Mouse (Mus musculus) limb, embryonic 11.5 days (tissue): ENCODE data around the gene Ctnnd2. TPM values are rescaled to one million over a fixed set of nuclear protein-coding genes. Genes with fewer than 3 reads are reported as not detected.

Experiments
- ATAC-seq: fragments of 200-750 bp; cut with Nextera tagmentation; 2 replicates; pipeline ENCODE4 v1.8.0; 2017; ENCODE audit warnings: low read depth; ENCODE audit not compliant: insufficient number of reproducible peaks, low FRiP score, low TSS enrichment
- DNase-seq: peaks from one replicate; pipeline ENCODE4 v3.0.0-alpha.2; 2015; ENCODE audit warnings: low spot score
- H3K27ac ChIP-seq: fragments of 300-500 bp; sonication (generic); replicated peaks from 2 replicates; pipeline ENCODE4 v1.5.1; 2014; ENCODE audit warnings: low read depth, mild to moderate bottlenecking, low read length
- H3K27me3 ChIP-seq: fragments of 300-500 bp; sonication (generic); 2 replicates; pipeline ENCODE4 v1.6.1; 2014; ENCODE audit warnings: mild to moderate bottlenecking, low read length, mixed read lengths; ENCODE audit not compliant: control insufficient read depth, insufficient read depth
- H3K36me3 ChIP-seq: fragments of 300-500 bp; sonication (generic); 2 replicates; pipeline ENCODE4 v1.6.1; 2014; ENCODE audit warnings: mild to moderate bottlenecking, low read length, moderate library complexity, mixed read lengths; ENCODE audit not compliant: control insufficient read depth, insufficient read depth
- H3K4me1 ChIP-seq: fragments of 300-500 bp; sonication (generic); 2 replicates; pipeline ENCODE4 v1.6.1; 2014; ENCODE audit warnings: low read length, mixed read lengths; ENCODE audit not compliant: control insufficient read depth, insufficient read depth
- H3K4me2 ChIP-seq: fragments of 300-500 bp; sonication (generic); 2 replicates; pipeline ENCODE4 v1.6.1; 2014; ENCODE audit warnings: low read depth, mild to moderate bottlenecking, moderate library complexity; ENCODE audit not compliant: severe bottlenecking
- H3K4me3 ChIP-seq: fragments of 300-500 bp; sonication (generic); 2 replicates; pipeline ENCODE4 v1.5.1; 2014; ENCODE audit warnings: low read depth, low read length
- H3K9ac ChIP-seq: fragments of 300-500 bp; sonication (generic); 2 replicates; pipeline ENCODE4 v1.6.1; 2014; ENCODE audit warnings: mild to moderate bottlenecking, low read length
- H3K9me3 ChIP-seq: fragments of 300-500 bp; sonication (generic); 2 replicates; pipeline ENCODE4 v1.6.1; 2016; ENCODE audit warnings: low read length; ENCODE audit not compliant: control insufficient read depth
- WGBS: fragments of 180-500 bp; shearing (Covaris S2); extraction: QIAGEN DNeasy Blood & Tissue Kit; methylation state at CpG from one replicate; pipeline ENCODE4 v1.1.7; 2014; 5-methylcytosine and 5-hydroxymethylcytosine counted together
- polyA plus RNA-seq: library from polyadenylated mRNA; unstranded; fragments of >200 nt; fragmentation: Nextera tagmentation; extraction: Ambion mirVana; gene quantifications from 2 replicates; pipeline ENCODE4 v1.2.1, GENCODE M21; 2014

Gene Ctnnd2
- polyA plus RNA-seq, 1 experiment from 2014 or later = 2.5 TPM

GRCm38 (mm10) chr15:30964865-30965679 is 792.7 kb downstream of the Ctnnd2 start:
- ATAC-seq (no peak), DNase-seq (no peak)
- Histone ChIP-seq H3K4me1 (0 out of 2 replicates have a peak, but pooled peaks cover 5% of the 10 kb centered on the region), H3K27ac (no peak overlapping the region), H3K36me3 (no peaks in the 10 kb centered on the region), H3K27me3 (no peaks in the 10 kb centered on the region), H3K9ac (no peak overlapping the region), H3K4me3 (no peak overlapping the region), H3K9me3 (no peaks in the 10 kb centered on the region), H3K4me2 (no peak overlapping the region)
- WGBS = 48% methylated on average over 4 of the region's 4 CpGs

- no peak overlapping the region for H3K4me2 ChIP-seq
- H3K9ac ChIP-seq = no peak overlapping the region
- ATAC-seq (no peak), DNase-seq (no peak)
- 0 out of 2 replicates have a peak, but pooled peaks cover 5% of the 10 kb centered on the region for H3K4me1 ChIP-seq
- no peaks in the 10 kb centered on the region for H3K9me3 ChIP-seq
- no peak overlapping the region for H3K27ac ChIP-seq
- no peaks in the 10 kb centered on the region for H3K36me3 ChIP-seq
- no peaks in the 10 kb centered on the region for H3K27me3 ChIP-seq
- no peak overlapping the region for H3K4me3 ChIP-seq
- 94% methylated on average over 7 of the region's 7 CpGs for WGBS
These were observed 794.4 kb downstream of the Ctnnd2 start for GRCm38 (mm10) chr15:30966826-30967225.

- Histone ChIP-seq H3K4me3 (no peak overlapping the region), H3K9me3 (no peaks in the 10 kb centered on the region), H3K27me3 (no peaks in the 10 kb centered on the region), H3K36me3 (no peaks in the 10 kb centered on the region), H3K27ac (no peak overlapping the region), H3K9ac (no peak overlapping the region), H3K4me2 (no peak overlapping the region), H3K4me1 (no peaks in the 10 kb centered on the region)
- DNase-seq (no peak), ATAC-seq (no peak)
- WGBS = 93% methylated on average over 1 of the region's 1 CpGs
These were observed 802.0 kb downstream of the Ctnnd2 start for GRCm38 (mm10) chr15:30974436-30974835.

- H3K4me2 ChIP-seq = no peak overlapping the region
- WGBS = 78% methylated on average over 16 of the region's 16 CpGs
- no peak overlapping the region for H3K9ac ChIP-seq
- no peaks in the 10 kb centered on the region for H3K9me3 ChIP-seq
- H3K27ac ChIP-seq = no peak overlapping the region
- no peak for DNase-seq
- H3K36me3 ChIP-seq = no peaks in the 10 kb centered on the region
- no peak for ATAC-seq
- no peaks in the 10 kb centered on the region for H3K4me1 ChIP-seq
- no peaks in the 10 kb centered on the region for H3K27me3 ChIP-seq
- H3K4me3 ChIP-seq = no peak overlapping the region
These were observed 802.8 kb downstream of the Ctnnd2 start for GRCm38 (mm10) chr15:30974991-30975775.

- H3K9ac ChIP-seq = no peak overlapping the region
- H3K4me1 ChIP-seq = no peaks in the 10 kb centered on the region
- no peaks in the 10 kb centered on the region for H3K9me3 ChIP-seq
- WGBS = 86% methylated on average over 11 of the region's 11 CpGs
- H3K27ac ChIP-seq = no peak overlapping the region
- H3K27me3 ChIP-seq = no peaks in the 10 kb centered on the region
- no peak overlapping the region for H3K4me2 ChIP-seq
- no peak for DNase-seq
- no peaks in the 10 kb centered on the region for H3K36me3 ChIP-seq
- no peak overlapping the region for H3K4me3 ChIP-seq
- no peak for ATAC-seq
These were observed 804.9 kb downstream of the Ctnnd2 start for GRCm38 (mm10) chr15:30977166-30977740.

GRCm38 (mm10) chr15:30986890-30987289 is 814.5 kb downstream of the Ctnnd2 start:
- 93% methylated on average over 2 of the region's 2 CpGs for WGBS
- Histone ChIP-seq H3K4me2 (no peak overlapping the region), H3K27me3 (no peaks in the 10 kb centered on the region), H3K27ac (no peak overlapping the region), H3K4me1 (no peaks in the 10 kb centered on the region), H3K9me3 (no peaks in the 10 kb centered on the region), H3K4me3 (no peak overlapping the region), H3K9ac (no peak overlapping the region), H3K36me3 (no peaks in the 10 kb centered on the region)
- ATAC-seq (no peak), DNase-seq (no peak)

GRCm38 (mm10) chr15:30990421-30991252 is 818.2 kb downstream of the Ctnnd2 start:
- no peak overlapping the region for H3K4me3 ChIP-seq
- no peaks in the 10 kb centered on the region for H3K9me3 ChIP-seq
- ATAC-seq (no peak), DNase-seq (no peak)
- no peaks in the 10 kb centered on the region for H3K27me3 ChIP-seq
- H3K4me2 ChIP-seq = no peak overlapping the region
- WGBS = 81% methylated on average over 15 of the region's 15 CpGs
- no peaks in the 10 kb centered on the region for H3K36me3 ChIP-seq
- H3K27ac ChIP-seq = no peak overlapping the region
- no peaks in the 10 kb centered on the region for H3K4me1 ChIP-seq
- H3K9ac ChIP-seq = no peak overlapping the region

- Histone ChIP-seq H3K9ac (no peak overlapping the region), H3K4me3 (no peak overlapping the region), H3K27me3 (no peaks in the 10 kb centered on the region), H3K27ac (no peak overlapping the region), H3K9me3 (no peaks in the 10 kb centered on the region), H3K36me3 (no peaks in the 10 kb centered on the region), H3K4me1 (no peaks in the 10 kb centered on the region), H3K4me2 (no peak overlapping the region)
- no peak for DNase-seq
- no peak for ATAC-seq
- WGBS = 89% methylated on average over 12 of the region's 12 CpGs
These were observed 820.0 kb downstream of the Ctnnd2 start for GRCm38 (mm10) chr15:30992357-30992756.
